Mouse (Mus musculus) embryonic facial prominence, embryonic 10.5 days (tissue): ENCODE measurements around the gene Slc6a2. TPM values are rescaled to one million over a fixed set of nuclear protein-coding genes. Genes with fewer than 3 reads are reported as not detected.

ENCODE experiments used
- DNase-seq: peaks from one replicate; pipeline ENCODE4 v3.0.0-alpha.2; 2017; ENCODE audit warnings: low spot score
- H3K27ac ChIP-seq: fragments of 300-500 bp; sonication (generic); replicated peaks from 2 replicates; pipeline ENCODE4 v1.5.1; 2016; ENCODE audit warnings: mild to moderate bottlenecking
- H3K27me3 ChIP-seq: fragments of 300-500 bp; sonication (generic); replicated peaks from 2 replicates; pipeline ENCODE4 v1.6.1; 2016; ENCODE audit warnings: low read depth, mild to moderate bottlenecking; ENCODE audit not compliant: poor library complexity, severe bottlenecking
- H3K36me3 ChIP-seq: fragments of 300-500 bp; sonication (generic); replicated peaks from 2 replicates; pipeline ENCODE4 v1.6.1; 2016; ENCODE audit warnings: mild to moderate bottlenecking, moderate library complexity
- H3K4me1 ChIP-seq: fragments of 300-500 bp; sonication (generic); 2 replicates; pipeline ENCODE4 v1.6.1; 2016
- H3K4me3 ChIP-seq: fragments of 300-500 bp; sonication (generic); 2 replicates; pipeline ENCODE4 v1.5.1; 2016; ENCODE audit warnings: mild to moderate bottlenecking, moderate library complexity
- H3K9me3 ChIP-seq: fragments of 300-500 bp; sonication (generic); 2 replicates; pipeline ENCODE4 v1.6.1; 2016; ENCODE audit warnings: mild to moderate bottlenecking
- WGBS: fragments of 180-500 bp; shearing (Covaris S2); methylation state at CpG from one replicate; pipeline ENCODE4 v1.1.7; 2016; 5-methylcytosine and 5-hydroxymethylcytosine counted together
- microRNA-seq: library from miRNA; unstranded; fragments of <30 nt; microRNA quantifications from one replicate; pipeline ENCODE4, GENCODE M21; 2017
- polyA plus RNA-seq: library from polyadenylated mRNA; unstranded; fragments of >200 nt; fragmentation: Nextera tagmentation; extraction: Ambion mirVana; gene quantifications from 2 replicates; pipeline ENCODE4 v1.2.1, GENCODE M21; 2016

Slc6a2 gene
- polyA plus RNA-seq, 1 experiment from 2014 or later, result 0.02 TPM

DNA sequence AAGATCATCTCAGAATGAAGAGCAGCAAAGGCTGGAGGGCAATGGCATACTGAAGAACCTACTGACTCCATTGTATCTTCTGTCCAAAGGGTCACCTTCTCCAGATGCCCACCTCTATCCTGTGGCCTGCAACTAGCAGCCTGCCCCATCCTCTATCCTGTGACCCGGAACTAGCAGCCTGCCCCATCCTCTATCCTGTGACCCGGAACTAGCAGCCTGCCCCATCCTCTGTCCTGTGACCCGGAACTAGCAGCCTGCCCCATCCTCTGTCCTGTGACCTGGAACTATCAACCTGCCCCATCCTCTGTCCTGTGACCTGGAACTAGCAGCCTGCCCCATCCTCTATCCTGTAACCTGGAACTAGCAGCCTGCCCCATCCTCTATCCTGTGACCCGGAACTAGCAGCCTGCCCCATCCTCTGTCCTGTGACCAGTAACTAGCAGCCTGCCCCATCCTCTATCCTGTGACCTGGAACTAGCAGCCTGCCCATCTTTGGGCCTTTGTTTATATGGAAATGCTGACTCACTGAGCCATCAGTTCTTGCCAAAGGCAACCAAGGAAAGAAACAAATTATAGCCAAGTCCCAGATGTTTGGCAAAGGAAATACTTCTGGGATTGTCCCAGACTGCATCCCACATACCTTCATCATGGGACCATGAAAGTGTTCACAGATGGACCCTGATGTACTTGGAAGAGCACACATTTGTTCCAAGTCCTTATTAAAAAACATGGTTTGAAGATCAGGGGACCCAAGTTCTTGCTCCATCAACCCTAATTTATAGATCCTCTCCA, 81.1 kb downstream of the Slc6a2 start:
- H3K4me1 ChIP-seq, result peaks cover 18% of the 10 kb centered on the region
- no peaks in the 10 kb centered on the region for H3K36me3 ChIP-seq
- H3K4me3 ChIP-seq, result no peak overlapping the region
- no peak for DNase-seq
- no peaks in the 10 kb centered on the region for H3K27me3 ChIP-seq
- no peak overlapping the region for H3K27ac ChIP-seq
- no peaks in the 10 kb centered on the region for H3K9me3 ChIP-seq
- 81% methylated on average over 4 of the region's 4 CpGs for WGBS

GRCm38 (mm10) chr8:93043083-93043482, 83.2 kb downstream of the Slc6a2 start:
- DNase-seq, result no peak
- WGBS, result 31% methylated on average over 1 of the region's 1 CpGs
- no peaks in the 10 kb centered on the region for H3K9me3 ChIP-seq

GRCm38 (mm10) chr8:93048092-93048491, 88.2 kb downstream of the Slc6a2 start, which contains the start of gene Ces1a:
TSS of gene Ces1a (minus strand) at chr8:93048192.
- no peak within 1 kb of the TSS for H3K4me3 ChIP-seq
- WGBS, result 41% methylated on average over 3 of the region's 3 CpGs
- peaks cover 7% of the 10 kb centered on the region for H3K4me1 ChIP-seq
- no peaks in the 10 kb centered on the region for H3K27me3 ChIP-seq
- DNase-seq, result no peak
- no peaks in the 10 kb centered on the region for H3K9me3 ChIP-seq
- no peaks in the 10 kb centered on the region for H3K36me3 ChIP-seq
- H3K27ac ChIP-seq, result no peak within 1 kb of the TSS

More at GRCm38 (mm10) chr8:93043083-93043482, 83.2 kb downstream of the Slc6a2 start:
- Histone ChIP-seq H3K27me3 (no peaks in the 10 kb centered on the region), H3K4me3 (no peak overlapping the region), H3K4me1 (peaks cover 16% of the 10 kb centered on the region), H3K36me3 (no peaks in the 10 kb centered on the region), H3K27ac (no peak overlapping the region)

- Histone ChIP-seq H3K27ac (no peak overlapping the region), H3K4me3 (no peak overlapping the region), H3K4me1 (peaks cover 7% of the 10 kb centered on the region), H3K36me3 (no peaks in the 10 kb centered on the region), H3K9me3 (no peaks in the 10 kb centered on the region), H3K27me3 (no peaks in the 10 kb centered on the region)
- DNase-seq, result no peak
- WGBS, result 75% methylated on average over 4 of the region's 4 CpGs
Measured at GRCm38 (mm10) chr8:93048510-93049416, 88.9 kb downstream of the Slc6a2 start.

Small RNA genes lying within 50 kb of the gene (microRNA-seq; reads per million reads assigned to microRNA genes)
- not detected for gene Gm22151

Other genes starting within 250 kb of the Slc6a2 start
- 103 and 120 TPM in 2 replicates for gene Mmp2, start 132.8 kb upstream of the Slc6a2 start, polyA plus RNA-seq
- gene Lpcat2, start 104.7 kb upstream of the Slc6a2 start, polyA plus RNA-seq, result 3.1 and 4.3 TPM in 2 replicates
- gene Capns2, start 58.7 kb upstream of the Slc6a2 start, polyA plus RNA-seq, result 0.25 TPM in 1 of 2 replicates, not detected in the other
- gene Ces1a, start 88.1 kb downstream of the Slc6a2 start, polyA plus RNA-seq, result not detected in 2 replicates
- gene Ces1b, start 119.9 kb downstream of the Slc6a2 start, polyA plus RNA-seq, result not detected in 2 replicates
- gene Ces1c, start 171.2 kb downstream of the Slc6a2 start, polyA plus RNA-seq, result not detected in 2 replicates
- 1.7 and 1.8 TPM in 2 replicates for gene Ces1d, start 237.8 kb downstream of the Slc6a2 start, polyA plus RNA-seq